Mouse (Mus musculus) liver, embryonic 14.5 days (tissue): ENCODE results near the gene Hdgf.

Experiments
- CTCF ChIP-seq: IDR thresholded peaks from 2 replicates; pipeline ENCODE4 v1.5.1; 2016; ENCODE audit warnings: antibody characterized with exemption, low read depth, control low read depth
- EP300 ChIP-seq: IDR thresholded peaks from 2 replicates; pipeline ENCODE4 v1.6.1; 2016; ENCODE audit warnings: antibody characterized with exemption, low read depth

GRCm38 (mm10) chr3:87948378-87949265 lies 42.5 kb downstream of the Hdgf start, which contains the start of gene Crabp2:
- TF ChIP-seq CTCF (no peak), EP300 (no peak)
